Mouse (Mus musculus): ENCODE results near the gene Bin2. TPM values are rescaled to one million over a fixed set of nuclear protein-coding genes. Genes with fewer than 3 reads are reported as not detected.
A peak's percentile ranks its signal among the peaks of the same experiment; 100 is the strongest.
"Not testable (repeated sequence)": the region's sequence is repeated elsewhere in the genome, so short reads cannot be mapped to it uniquely, and the experiment has no call there.

Gene Bin2
- polyA plus RNA-seq, 1 experiment, result 6.5 TPM

- no peak for DNase-seq (ENCODE audit: low spot score)
Measured at GRCm38 (mm10) chr15:100616221-100616620, 53.1 kb downstream of the Bin2 start.

- DNase-seq (ENCODE audit: low spot score), result peak; percentile 82
Measured at GRCm38 (mm10) chr15:100615825-100616220, 53.5 kb downstream of the Bin2 start.

GRCm38 (mm10) chr15:100614996-100615824 is 54.1 kb downstream of the Bin2 start, which contains the start of gene Dazap2:
Dazap2 (plus strand) TSS chr15:100615349.
- peak; percentile 93 for DNase-seq (ENCODE audit: low spot score)

- DNase-seq (ENCODE audit: low spot score), result peak; percentile 68
Measured at GRCm38 (mm10) chr15:100614218-100614995, 54.9 kb downstream of the Bin2 start.

- DNase-seq (ENCODE audit: low spot score), result peak; percentile 52
Measured at GRCm38 (mm10) chr15:100613584-100613983, 55.8 kb downstream of the Bin2 start.

GRCm38 (mm10) chr15:100612432-100612831 is 56.9 kb downstream of the Bin2 start:
- no peak for DNase-seq (ENCODE audit: low spot score)

GRCm38 (mm10) chr15:100611951-100612350 is 57.4 kb downstream of the Bin2 start:
- no peak for DNase-seq (ENCODE audit: low spot score)

- DNase-seq (ENCODE audit: low spot score), result not testable (repeated sequence)
Measured at GRCm38 (mm10) chr15:100606677-100607076, 62.7 kb downstream of the Bin2 start.

- no peak for DNase-seq (ENCODE audit: low spot score)
Measured at GRCm38 (mm10) chr15:100601669-100602068, 67.7 kb downstream of the Bin2 start.

GRCm38 (mm10) chr15:100600696-100601272 is 68.6 kb downstream of the Bin2 start:
- no peak for DNase-seq (ENCODE audit: low spot score)

- peak; percentile 56 for DNase-seq (ENCODE audit: low spot score)
Measured at GRCm38 (mm10) chr15:100600047-100600695, 69.2 kb downstream of the Bin2 start.

GRCm38 (mm10) chr15:100599276-100600046 is 69.9 kb downstream of the Bin2 start, which contains the start of gene Pou6f1:
Pou6f1 (minus strand) TSS chr15:100599984.
- DNase-seq (ENCODE audit: low spot score), result peak; percentile 45

- DNase-seq (ENCODE audit: low spot score), result no peak
Measured at GRCm38 (mm10) chr15:100598883-100599275, 70.5 kb downstream of the Bin2 start.

GRCm38 (mm10) chr15:100598287-100598882 is 71.0 kb downstream of the Bin2 start:
- no peak for DNase-seq (ENCODE audit: low spot score)

- no peak for DNase-seq (ENCODE audit: low spot score)
Measured at GRCm38 (mm10) chr15:100592817-100593216, 76.5 kb downstream of the Bin2 start.

Other genes with a start within 250 kb of the Bin2 start
- gene Gm5475, start 247.4 kb downstream of the Bin2 start, polyA plus RNA-seq (2012; rRNA removed), result not detected in 2 replicates
- 19.3 and 21.5 TPM in 2 replicates for gene Slc11a2, start 244.5 kb downstream of the Bin2 start, polyA plus RNA-seq (2012; rRNA removed)
- 46.8 and 50.4 TPM in 2 replicates for gene Letmd1, start 200.5 kb downstream of the Bin2 start, polyA plus RNA-seq (2012; rRNA removed)
- 3.2 and 3.8 TPM in 2 replicates for gene Csrnp2, start 174.1 kb downstream of the Bin2 start, polyA plus RNA-seq (2012; rRNA removed)
- 14.4 and 15.4 TPM in 2 replicates for gene Tfcp2, start 117.5 kb downstream of the Bin2 start, polyA plus RNA-seq (2012; rRNA removed)
- 14.4 and 23.0 TPM in 2 replicates for gene Pou6f1, start 69.6 kb downstream of the Bin2 start, polyA plus RNA-seq (2012; rRNA removed)
- gene Dazap2, start 54.2 kb downstream of the Bin2 start, polyA plus RNA-seq (2012; rRNA removed), result 255 and 281 TPM in 2 replicates
- 65.7 and 67.6 TPM in 2 replicates for gene Smagp, start 32.6 kb downstream of the Bin2 start, polyA plus RNA-seq (2012; rRNA removed)
- 97.3 and 135 TPM in 2 replicates for gene Cela1, start 18.4 kb upstream of the Bin2 start, polyA plus RNA-seq (2012; rRNA removed)
- 14.7 and 20.5 TPM in 2 replicates for gene Galnt6, start 59.8 kb upstream of the Bin2 start, polyA plus RNA-seq (2012; rRNA removed)
- gene Slc4a8, start 92.2 kb upstream of the Bin2 start, polyA plus RNA-seq (2012; rRNA removed), result 5.5 and 5.6 TPM in 2 replicates
- 0.41 and 0.48 TPM in 2 replicates for gene Scn8a, start 200.3 kb upstream of the Bin2 start, polyA plus RNA-seq (2012; rRNA removed)